Mouse (Mus musculus) CH12.LX (cell line): Measurements from ENCODE around the gene Stab1. TPM values are rescaled to one million over a fixed set of nuclear protein-coding genes. Genes with fewer than 3 reads are reported as not detected.

Experiments
- DNase-seq: peaks from one replicate; pipeline ENCODE4 v3.0.0-alpha.2; 2013; ENCODE audit errors: extremely low read depth
- H3K27ac ChIP-seq: 2 replicates; pipeline ENCODE4 v1.5.1; 2012; ENCODE audit warnings: low read depth, mild to moderate bottlenecking, control low read depth, moderate library complexity; ENCODE audit not compliant: insufficient read depth
- H3K27me3 ChIP-seq: replicated peaks from 2 replicates; pipeline ENCODE3; 2012; ENCODE audit warnings: inconsistent platforms
- H3K36me3 ChIP-seq, 2 experiments: replicated peaks in 1 of 2; 2 replicates each; pipeline versions ENCODE3 to v1.6.1; 2012; ENCODE audit warnings: inconsistent platforms in 1 of 2, low read length in 1 of 2, mild to moderate bottlenecking in 1 of 2, mixed read lengths in 1 of 2, moderate library complexity in 1 of 2; ENCODE audit not compliant: control insufficient read depth in 1 of 2, insufficient read depth in 1 of 2
- H3K4me1 ChIP-seq, 2 experiments: 2 replicates each; pipeline ENCODE4 v1.6.1; 2012; ENCODE audit warnings: inconsistent platforms in 1 of 2, moderate library complexity in 1 of 2; ENCODE audit not compliant: insufficient read depth in 2 of 2, control insufficient read depth in 1 of 2
- H3K4me2 ChIP-seq: 2 replicates; pipeline ENCODE4 v1.6.1; 2012; ENCODE audit warnings: low read depth, mild to moderate bottlenecking, control low read depth; ENCODE audit not compliant: poor library complexity, insufficient read depth, severe bottlenecking
- H3K4me3 ChIP-seq, 3 experiments: fragments of 150-350 bp in 1 of 3; sonication (generic) in 1 of 3; replicated peaks in 1 of 3; 2 replicates each; pipeline versions ENCODE3 to v1.5.1; 2011 to 2012; ENCODE audit warnings: low read depth in 2 of 3, low read length in 2 of 3, mild to moderate bottlenecking in 2 of 3, moderate library complexity in 2 of 3, control low read depth in 1 of 3, improper control_type of control experiment in 1 of 3, inconsistent platforms in 1 of 3, mixed read lengths in 1 of 3; ENCODE audit not compliant: poor library complexity in 1 of 3
- H3K79me2 ChIP-seq: replicated peaks from 2 replicates; pipeline ENCODE4 v1.6.1; 2012; ENCODE audit warnings: mild to moderate bottlenecking, moderate library complexity; ENCODE audit not compliant: control insufficient read depth, poor library complexity, insufficient read depth, severe bottlenecking; ENCODE audit errors: extremely low read depth
- H3K9ac ChIP-seq: 2 replicates; pipeline ENCODE4 v1.6.1; 2012; ENCODE audit warnings: low read depth, mild to moderate bottlenecking, control low read depth, moderate library complexity; ENCODE audit not compliant: insufficient read depth
- H3K9me3 ChIP-seq: replicated peaks from 2 replicates; pipeline ENCODE3; 2012; ENCODE audit warnings: low read length, inconsistent platforms, mixed read lengths
- CHD2 ChIP-seq: IDR thresholded peaks from 2 replicates; pipeline ENCODE4 v1.6.1; 2011; ENCODE audit warnings: low read length, improper control_type of control experiment
- ELF1 ChIP-seq: IDR thresholded peaks from 2 replicates; pipeline ENCODE4 v1.6.1; 2014; ENCODE audit warnings: low read depth, mild to moderate bottlenecking, inconsistent platforms, low read length, improper control_type of control experiment
- GABPA ChIP-seq: IDR thresholded peaks from 2 replicates; pipeline ENCODE4 v1.6.1; 2012; ENCODE audit warnings: low read depth, low read length, improper control_type of control experiment, inconsistent platforms; ENCODE audit not compliant: insufficient replicate concordance
- JUN ChIP-seq: IDR thresholded peaks from 2 replicates; pipeline ENCODE4 v1.6.1; 2011; ENCODE audit warnings: low read depth, mild to moderate bottlenecking, low read length, improper control_type of control experiment, moderate library complexity; ENCODE audit not compliant: insufficient read depth
- KAT2A ChIP-seq: IDR thresholded peaks from 2 replicates; pipeline ENCODE4 v1.6.1; 2012; ENCODE audit warnings: low read length, improper control_type of control experiment, inconsistent platforms; ENCODE audit not compliant: insufficient replicate concordance
- MAX ChIP-seq: IDR thresholded peaks from 2 replicates; pipeline ENCODE4 v1.6.1; 2011; ENCODE audit warnings: low read length, improper control_type of control experiment
- MAZ ChIP-seq: IDR thresholded peaks from 2 replicates; pipeline ENCODE4 v1.6.1; 2012; ENCODE audit warnings: low read depth, mild to moderate bottlenecking, inconsistent platforms, low read length, improper control_type of control experiment, moderate library complexity
- MEF2A ChIP-seq: IDR thresholded peaks from 2 replicates; pipeline ENCODE4 v1.6.1; 2014; ENCODE audit warnings: low read depth, mild to moderate bottlenecking, inconsistent platforms, low read length, improper control_type of control experiment, borderline replicate concordance
- MXI1 ChIP-seq: IDR thresholded peaks from 2 replicates; pipeline ENCODE4 v1.6.1; 2011; ENCODE audit warnings: mild to moderate bottlenecking, low read depth, low read length, improper control_type of control experiment
- NELFE ChIP-seq: IDR thresholded peaks from 2 replicates; pipeline ENCODE4 v1.6.1; 2011; ENCODE audit warnings: low read depth, low read length, improper control_type of control experiment
- POLR2A ChIP-seq: IDR thresholded peaks from 2 replicates; pipeline ENCODE4 v1.6.1; 2011; ENCODE audit warnings: low read depth, mild to moderate bottlenecking, improper control_type of control experiment, low read length
- RCOR1 ChIP-seq: conservative IDR thresholded peaks from 2 replicates; pipeline ENCODE4 v1.6.1; 2012; ENCODE audit warnings: low read depth, mild to moderate bottlenecking, inconsistent platforms, low read length, improper control_type of control experiment
- SIN3A ChIP-seq: IDR thresholded peaks from 2 replicates; pipeline ENCODE4 v1.6.1; 2012; ENCODE audit warnings: low read length, improper control_type of control experiment, inconsistent platforms
- TBP ChIP-seq: conservative IDR thresholded peaks from 2 replicates; pipeline ENCODE4 v1.6.1; 2011; ENCODE audit warnings: low read depth, low read length, improper control_type of control experiment
- TCF12 ChIP-seq: IDR thresholded peaks from 2 replicates; pipeline ENCODE4 v1.6.1; 2014; ENCODE audit warnings: low read depth, mild to moderate bottlenecking, inconsistent platforms, low read length, improper control_type of control experiment
- USF1 ChIP-seq: IDR thresholded peaks from 2 replicates; pipeline ENCODE4 v1.6.1; 2014; ENCODE audit warnings: low read depth, mild to moderate bottlenecking, inconsistent platforms, low read length, improper control_type of control experiment
- USF2 ChIP-seq: conservative IDR thresholded peaks from 2 replicates; pipeline ENCODE4 v1.6.1; 2011; ENCODE audit warnings: low read depth, low read length, improper control_type of control experiment
- ZMIZ1 ChIP-seq: IDR thresholded peaks from 2 replicates; pipeline ENCODE4 v1.6.1; 2012; ENCODE audit warnings: low read depth, mild to moderate bottlenecking, inconsistent platforms, low read length, improper control_type of control experiment
- dilution Hi-C: fragments of 300-500 bp; cut with MboI; formaldehyde crosslinking; loops from 2 replicates; pipeline ENCODE4 v1.14.3; 2020; ENCODE audit warnings: low sequenced_read_pairs; ENCODE audit not compliant: extremely low pct_unique_long_range_greater_than_20kb, extremely low pct_ligation_motif_present
- in situ Hi-C: fragments of 300-500 bp; cut with MboI; formaldehyde crosslinking; loops from 3 replicates; pipeline ENCODE4 v1.14.3; 2019; ENCODE audit warnings: low sequenced_read_pairs, low pct_ligation_motif_present, low pct_unique_long_range_greater_than_20kb, mixed read lengths
- polyA plus RNA-seq: library from polyadenylated mRNA; unstranded; fragments of >175 nt; gene quantifications from 2 replicates; pipeline ENCODE4 v1.2.1, GENCODE M21; 2012; ENCODE audit warnings: low read depth; ENCODE audit not compliant: insufficient read length
- total RNA-seq, 2 experiments: library from RNA; depleted of rRNA; stranded (reverse); fragments of 300-350 nt in 1 of 2; fragments of >200 nt in 1 of 2; gene quantifications; 2 replicates each; pipeline ENCODE4 v1.2.3; 2012 to 2014

Stab1 gene
- total and polyA plus RNA-seq, 3 experiments, result 3.9 to 11.2 (median 5.8) TPM

- in situ Hi-C loops, result no loop called here
- H3K9me3 ChIP-seq, result no peaks in the 10 kb centered on the region
- DNase-seq, result no peak
- TF ChIP-seq ELF1 (no peak), RCOR1 (no peak), SIN3A (no peak), POLR2A (no peak)
- TF ChIP-seq, all 38 proteins: peak for 0
- dilution Hi-C loops, result no loop called here
- H3K9ac ChIP-seq, result no peak overlapping the region
- no peak overlapping the region for H3K4me2 ChIP-seq
- no peak overlapping the region for H3K27ac ChIP-seq
- no peaks in the 10 kb centered on the region for H3K27me3 ChIP-seq
- peaks cover 39 to 84% of the 10 kb centered on the region in 2 experiments for H3K36me3 ChIP-seq
- H3K4me3 ChIP-seq, result no peak overlapping the region
- H3K4me1 ChIP-seq, result no peaks in the 10 kb centered on the region
- no peaks in the 10 kb centered on the region for H3K79me2 ChIP-seq
These were observed 57.8 kb downstream of the Stab1 start for GRCm38 (mm10) chr14:31110613-31111012.

DNA sequence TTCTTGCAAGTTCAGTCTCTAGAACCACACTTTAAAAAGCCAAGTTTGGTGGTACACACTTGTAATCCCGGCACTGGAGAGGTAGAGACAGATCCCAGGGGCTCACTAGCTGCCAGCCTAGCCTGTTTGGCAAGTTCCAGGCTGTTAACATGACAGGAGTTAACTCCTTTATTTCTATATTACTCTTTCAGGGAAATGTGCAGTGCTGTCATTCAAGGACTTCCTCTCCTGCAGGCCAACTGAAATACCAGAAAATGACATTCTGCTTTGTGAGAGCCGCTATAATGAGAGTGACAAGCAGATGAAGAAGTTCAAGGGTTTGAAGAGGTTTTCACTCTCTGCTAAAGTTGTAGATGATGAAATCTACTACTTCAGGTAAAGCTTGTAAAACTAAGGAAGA lies 63.3 kb downstream of the Stab1 start:
- Histone ChIP-seq H3K4me1 (no peaks in the 10 kb centered on the region), H3K9ac (no peak overlapping the region), H3K79me2 (no peaks in the 10 kb centered on the region; the same call in 1 of the 2 replicates), H3K9me3 (no peaks in the 10 kb centered on the region), H3K4me3 (no peak overlapping the region), H3K4me2 (no peak overlapping the region), H3K36me3 (peaks cover 22 to 66% of the 10 kb centered on the region in 2 experiments), H3K27ac (no peak overlapping the region), H3K27me3 (no peaks in the 10 kb centered on the region)
- TF ChIP-seq MAX (no peak), JUN (no peak), MXI1 (no peak), MAZ (no peak), MEF2A (no peak), USF1 (no peak), NELFE (no peak), GABPA (no peak), TBP (no peak), USF2 (no peak), KAT2A (no peak), ZMIZ1 (no peak)
- dilution Hi-C loops (no loop called here), in situ Hi-C loops (no loop called here)
- no peak for DNase-seq

- TF ChIP-seq CHD2, result no peak
- TF ChIP-seq MAX, result no peak
- TF ChIP-seq GABPA, result no peak
- no peak for TF ChIP-seq KAT2A
- TF ChIP-seq MXI1, result no peak
- no peak for TF ChIP-seq TCF12
- TF ChIP-seq, all 38 proteins: peak for 0
- no peak for DNase-seq
- Histone ChIP-seq H3K9me3 (no peaks in the 10 kb centered on the region), H3K27me3 (no peaks in the 10 kb centered on the region), H3K4me2 (no peak overlapping the region), H3K4me3 (no peak overlapping the region), H3K9ac (no peak overlapping the region), H3K79me2 (no peaks in the 10 kb centered on the region), H3K4me1 (no peaks in the 10 kb centered on the region), H3K27ac (no peak overlapping the region), H3K36me3 (peaks cover 27 to 66% of the 10 kb centered on the region in 2 experiments)
- dilution Hi-C loops, result no loop called here
- in situ Hi-C loops, result no loop called here
These were observed 78.5 kb downstream of the Stab1 start for GRCm38 (mm10) chr14:31089918-31090317.
